Mouse (Mus musculus) MEL (cell line): Measurements from ENCODE around the gene Slc3a2. TPM values are rescaled to one million over a fixed set of nuclear protein-coding genes. Genes with fewer than 3 reads are reported as not detected.

Experiments used
- DNase-seq: peaks from one replicate; pipeline ENCODE4 v3.0.0; 2011; ENCODE audit warnings: low read depth, low spot score
- H3K27ac ChIP-seq: 2 replicates; pipeline ENCODE4 v1.5.1; 2012; ENCODE audit warnings: low read depth, mild to moderate bottlenecking, control low read depth, low read length, moderate library complexity; ENCODE audit not compliant: control insufficient read depth
- H3K27me3 ChIP-seq, 2 experiments: fragments of 150-350 bp in 1 of 2; sonication (generic) in 1 of 2; 2 replicates each; pipeline ENCODE4 v1.6.1; 2012; ENCODE audit warnings: low read length in 2 of 2, mild to moderate bottlenecking in 2 of 2, improper control_type of control experiment in 1 of 2, moderate library complexity in 1 of 2; ENCODE audit not compliant: insufficient read depth in 2 of 2, control insufficient read depth in 1 of 2
- H3K36me3 ChIP-seq, 2 experiments: 2 replicates each; pipeline ENCODE4 v1.6.1; 2012 to 2014; ENCODE audit warnings: low read length in 2 of 2, improper control_type of control experiment in 1 of 2, inconsistent platforms in 1 of 2, mild to moderate bottlenecking in 1 of 2; ENCODE audit not compliant: insufficient read depth in 2 of 2, control insufficient read depth in 1 of 2
- H3K4me1 ChIP-seq, 2 experiments: fragments of 150-350 bp in 1 of 2; sonication (generic) in 1 of 2; 2 replicates each; pipeline ENCODE4 v1.6.1; 2012; ENCODE audit warnings: low read length in 2 of 2, improper control_type of control experiment in 1 of 2, mild to moderate bottlenecking in 1 of 2; ENCODE audit not compliant: insufficient read depth in 2 of 2, control insufficient read depth in 1 of 2
- H3K4me3 ChIP-seq, 2 experiments: fragments of 150-350 bp in 1 of 2; sonication (generic) in 1 of 2; 2 replicates each; pipeline ENCODE4 v1.5.1; 2012; ENCODE audit warnings: low read depth in 2 of 2, low read length in 2 of 2, mild to moderate bottlenecking in 2 of 2, moderate library complexity in 2 of 2, control low read depth in 1 of 2, improper control_type of control experiment in 1 of 2; ENCODE audit not compliant: control insufficient read depth in 1 of 2, insufficient read depth in 1 of 2
- H3K79me2 ChIP-seq: 2 replicates; pipeline ENCODE4 v1.6.1; 2012; ENCODE audit warnings: mild to moderate bottlenecking, low read length, moderate library complexity; ENCODE audit not compliant: control insufficient read depth, poor library complexity, insufficient read depth
- H3K9ac ChIP-seq: 2 replicates; pipeline ENCODE4 v1.6.1; 2012; ENCODE audit warnings: low read depth, mild to moderate bottlenecking, control low read depth, low read length, moderate library complexity; ENCODE audit not compliant: control insufficient read depth, poor library complexity, severe bottlenecking
- H3K9me3 ChIP-seq: fragments of 150-350 bp; sonication (generic); replicated peaks from 2 replicates; pipeline ENCODE4 v1.6.1; 2012; ENCODE audit warnings: mild to moderate bottlenecking, low read length, improper control_type of control experiment, moderate library complexity; ENCODE audit not compliant: insufficient read depth
- CHD2 ChIP-seq: IDR thresholded peaks from 2 replicates; pipeline ENCODE4 v1.6.1; 2011; ENCODE audit warnings: low read length, improper control_type of control experiment
- ELF1 ChIP-seq: IDR thresholded peaks from 2 replicates; pipeline ENCODE4 v1.6.1; 2014; ENCODE audit warnings: low read depth, mild to moderate bottlenecking, inconsistent platforms, low read length, improper control_type of control experiment, moderate library complexity
- EP300 ChIP-seq, 2 experiments: IDR thresholded peaks; 2 replicates each; pipeline ENCODE4 v1.6.1; 2011; ENCODE audit warnings: improper control_type of control experiment in 2 of 2, low read length in 2 of 2, low read depth in 1 of 2, mild to moderate bottlenecking in 1 of 2
- ETS1 ChIP-seq: IDR thresholded peaks from 2 replicates; pipeline ENCODE4 v1.6.1; 2012; ENCODE audit warnings: low read depth, mild to moderate bottlenecking, inconsistent platforms, low read length, improper control_type of control experiment, moderate library complexity
- GABPA ChIP-seq: IDR thresholded peaks from 2 replicates; pipeline ENCODE4 v1.6.1; 2012; ENCODE audit warnings: low read depth, mild to moderate bottlenecking, inconsistent platforms, low read length, improper control_type of control experiment, moderate library complexity
- GATA1 ChIP-seq: IDR thresholded peaks from 2 replicates; pipeline ENCODE4 v1.6.1; 2011; ENCODE audit warnings: low read depth, low read length, improper control_type of control experiment
- HCFC1 ChIP-seq: IDR thresholded peaks from 2 replicates; pipeline ENCODE4 v1.6.1; 2012; ENCODE audit warnings: low read depth, mild to moderate bottlenecking, inconsistent platforms, low read length, improper control_type of control experiment, moderate library complexity
- JUND ChIP-seq: IDR thresholded peaks from 2 replicates; pipeline ENCODE4 v1.6.1; 2011; ENCODE audit warnings: low read depth, mild to moderate bottlenecking, improper control_type of control experiment, low read length
- MAX ChIP-seq: IDR thresholded peaks from 2 replicates; pipeline ENCODE4 v1.6.1; 2011; ENCODE audit warnings: low read length, improper control_type of control experiment
- MAZ ChIP-seq: IDR thresholded peaks from 2 replicates; pipeline ENCODE4 v1.6.1; 2012; ENCODE audit warnings: low read depth, mild to moderate bottlenecking, inconsistent platforms, low read length, improper control_type of control experiment
- MEF2A ChIP-seq: IDR thresholded peaks from 2 replicates; pipeline ENCODE4 v1.6.1; 2014; ENCODE audit warnings: low read depth, mild to moderate bottlenecking, inconsistent platforms, low read length, improper control_type of control experiment; ENCODE audit not compliant: poor library complexity, insufficient replicate concordance, severe bottlenecking; ENCODE audit errors: extremely low read depth
- MXI1 ChIP-seq: IDR thresholded peaks from 2 replicates; pipeline ENCODE4 v1.6.1; 2011; ENCODE audit warnings: mild to moderate bottlenecking, low read depth, low read length, improper control_type of control experiment
- MYB ChIP-seq: IDR thresholded peaks from 2 replicates; pipeline ENCODE4 v1.6.1; 2011; ENCODE audit warnings: mild to moderate bottlenecking, low read depth, low read length, improper control_type of control experiment
- MYC ChIP-seq: IDR thresholded peaks from 2 replicates; pipeline ENCODE4 v1.6.1; 2011; ENCODE audit warnings: low read depth, mild to moderate bottlenecking, low read length, improper control_type of control experiment, moderate library complexity
- NRF1 ChIP-seq: IDR thresholded peaks from 2 replicates; pipeline ENCODE4 v1.6.1; 2014; ENCODE audit warnings: low read depth, mild to moderate bottlenecking, inconsistent platforms, low read length, improper control_type of control experiment, moderate library complexity; ENCODE audit not compliant: poor library complexity, insufficient read depth, severe bottlenecking
- POLR2A ChIP-seq, 2 experiments: IDR thresholded peaks; 2 replicates each; pipeline ENCODE4 v1.6.1; 2011 to 2012; ENCODE audit warnings: low read length in 2 of 2, mild to moderate bottlenecking in 2 of 2, control low read depth in 1 of 2, improper control_type of control experiment in 1 of 2, low read depth in 1 of 2, moderate library complexity in 1 of 2; ENCODE audit not compliant: control insufficient read depth in 1 of 2, insufficient read depth in 1 of 2, poor library complexity in 1 of 2
- POLR2AphosphoS5 ChIP-seq: IDR thresholded peaks from 2 replicates; pipeline ENCODE4 v1.6.1; 2012; ENCODE audit warnings: low read depth, borderline replicate concordance, mild to moderate bottlenecking, inconsistent platforms, low read length, moderate library complexity, mixed read lengths
- RAD21 ChIP-seq: IDR thresholded peaks from 2 replicates; pipeline ENCODE4 v1.6.1; 2011; ENCODE audit warnings: mild to moderate bottlenecking, low read depth, low read length, improper control_type of control experiment
- RCOR1 ChIP-seq: IDR thresholded peaks from 2 replicates; pipeline ENCODE4 v1.6.1; 2012; ENCODE audit warnings: low read depth, mild to moderate bottlenecking, inconsistent platforms, low read length, improper control_type of control experiment
- SIN3A ChIP-seq: IDR thresholded peaks from 2 replicates; pipeline ENCODE4 v1.6.1; 2012; ENCODE audit warnings: low read length, improper control_type of control experiment, inconsistent platforms
- TAL1 ChIP-seq: IDR thresholded peaks from 2 replicates; pipeline ENCODE4 v1.6.1; 2012; ENCODE audit warnings: mild to moderate bottlenecking, inconsistent platforms, low read length, moderate library complexity, mixed read lengths
- TBP ChIP-seq: IDR thresholded peaks from 2 replicates; pipeline ENCODE4 v1.8.0; 2011; ENCODE audit warnings: low read depth, low read length, improper control_type of control experiment
- UBTF ChIP-seq: IDR thresholded peaks from 2 replicates; pipeline ENCODE4 v1.6.1; 2012; ENCODE audit warnings: low read depth, mild to moderate bottlenecking, inconsistent platforms, low read length, improper control_type of control experiment, moderate library complexity, borderline replicate concordance; ENCODE audit not compliant: insufficient read depth
- USF1 ChIP-seq: IDR thresholded peaks from 2 replicates; pipeline ENCODE4 v1.6.1; 2014; ENCODE audit warnings: low read depth, mild to moderate bottlenecking, inconsistent platforms, low read length, improper control_type of control experiment, moderate library complexity
- USF2 ChIP-seq, 2 experiments: IDR thresholded peaks; 2 replicates each; pipeline ENCODE4 v1.6.1; 2011 to 2012; ENCODE audit warnings: improper control_type of control experiment in 2 of 2, low read length in 2 of 2, borderline replicate concordance in 1 of 2, inconsistent platforms in 1 of 2, low read depth in 1 of 2, mild to moderate bottlenecking in 1 of 2; ENCODE audit not compliant: insufficient read depth in 1 of 2
- ZC3H11A ChIP-seq: IDR thresholded peaks from 2 replicates; pipeline ENCODE4 v1.6.1; 2012; ENCODE audit warnings: low read depth, mild to moderate bottlenecking, inconsistent platforms, low read length, improper control_type of control experiment
- ZKSCAN1 ChIP-seq: IDR thresholded peaks from 2 replicates; pipeline ENCODE4 v1.6.1; 2012; ENCODE audit warnings: low read depth, mild to moderate bottlenecking, inconsistent platforms, low read length, improper control_type of control experiment, moderate library complexity
- polyA plus RNA-seq, 2 experiments: library from polyadenylated mRNA; stranded (reverse) in 1 of 2; unstranded in 1 of 2; fragments of >175 nt in 1 of 2; fragments of >200 nt in 1 of 2; gene quantifications; 2 replicates each; pipeline versions ENCODE4 v1.2.1 to v1.2.4; 2012; ENCODE audit warnings: low replicate concordance in 2 of 2, low read depth in 1 of 2; ENCODE audit not compliant: insufficient read length in 2 of 2, insufficient read depth in 1 of 2, missing spikeins in 1 of 2
- total RNA-seq: library from RNA; depleted of rRNA; stranded (reverse); fragments of 300-350 nt; gene quantifications from 2 replicates; pipeline ENCODE4 v1.2.3, GENCODE M21; 2012

Slc3a2 gene
- total and polyA plus RNA-seq, 3 experiments = 164 to 670 (median 428) TPM

DNA sequence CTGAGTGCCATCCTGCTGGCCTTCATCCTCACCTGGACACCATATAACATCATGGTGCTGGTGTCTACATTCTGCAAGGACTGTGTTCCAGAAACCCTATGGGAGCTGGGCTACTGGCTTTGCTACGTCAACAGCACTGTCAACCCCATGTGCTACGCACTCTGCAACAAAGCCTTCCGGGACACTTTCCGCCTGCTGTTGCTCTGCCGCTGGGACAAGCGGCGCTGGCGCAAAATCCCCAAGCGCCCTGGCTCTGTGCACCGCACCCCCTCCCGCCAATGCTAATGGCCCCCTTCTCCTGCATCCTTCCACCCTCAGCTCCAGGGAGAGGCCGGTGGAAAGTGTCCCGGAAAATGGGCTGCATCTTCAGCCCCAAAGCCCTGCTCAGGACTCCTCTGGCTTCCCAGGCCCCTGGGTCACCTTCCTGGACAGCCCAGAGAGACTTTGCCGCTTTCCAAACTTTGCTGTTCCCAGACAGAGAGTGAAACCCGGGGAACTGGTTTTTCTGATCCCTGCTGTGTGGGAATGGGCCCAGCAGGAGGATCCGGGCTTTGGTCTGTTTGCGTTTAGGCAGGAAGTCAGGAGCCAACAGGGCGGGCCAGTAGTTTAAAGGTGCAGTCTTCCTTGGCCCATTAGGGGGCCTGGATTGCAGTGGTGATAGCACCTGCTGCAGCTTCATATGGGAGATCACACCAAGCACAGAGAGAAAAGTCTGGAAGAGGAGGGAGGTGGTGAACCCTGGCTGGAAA lies 44.0 kb downstream of the Slc3a2 start:
- no peaks in the 10 kb centered on the region for H3K36me3 ChIP-seq
- TF ChIP-seq JUND = no peak
- TF ChIP-seq CHD2 = no peak
- no peak for TF ChIP-seq NRF1
- no peak for TF ChIP-seq USF2 (IDR thresholded peaks at IDR 0.05; ENCODE audit: borderline replicate concordance in 1 of 2, insufficient read depth in 1 of 2, low read depth in 1 of 2, low read length in 2 of 2)
- no peak for TF ChIP-seq MAX
- TF ChIP-seq POLR2A (IDR thresholded peaks at IDR 0.05; ENCODE audit: control insufficient read depth in 1 of 2, insufficient read depth in 1 of 2, low read depth in 1 of 2, low read length in 2 of 2, poor library complexity in 1 of 2) = no peak
- TF ChIP-seq GABPA = no peak
- TF ChIP-seq MEF2A = no peak
- no peak for TF ChIP-seq UBTF
- no peak for TF ChIP-seq GATA1
- no peak overlapping the region for H3K9ac ChIP-seq
- H3K79me2 ChIP-seq = no peaks in the 10 kb centered on the region
- H3K27me3 ChIP-seq = peaks cover 2 to 3% of the 10 kb centered on the region in 2 experiments; a peak in 2 of 4 replicates
- no peak overlapping the region for H3K27ac ChIP-seq
- no peak overlapping the region for H3K4me3 ChIP-seq
- H3K4me1 ChIP-seq = no peaks in the 10 kb centered on the region
- no peak for DNase-seq
- no peaks in the 10 kb centered on the region for H3K9me3 ChIP-seq

DNA sequence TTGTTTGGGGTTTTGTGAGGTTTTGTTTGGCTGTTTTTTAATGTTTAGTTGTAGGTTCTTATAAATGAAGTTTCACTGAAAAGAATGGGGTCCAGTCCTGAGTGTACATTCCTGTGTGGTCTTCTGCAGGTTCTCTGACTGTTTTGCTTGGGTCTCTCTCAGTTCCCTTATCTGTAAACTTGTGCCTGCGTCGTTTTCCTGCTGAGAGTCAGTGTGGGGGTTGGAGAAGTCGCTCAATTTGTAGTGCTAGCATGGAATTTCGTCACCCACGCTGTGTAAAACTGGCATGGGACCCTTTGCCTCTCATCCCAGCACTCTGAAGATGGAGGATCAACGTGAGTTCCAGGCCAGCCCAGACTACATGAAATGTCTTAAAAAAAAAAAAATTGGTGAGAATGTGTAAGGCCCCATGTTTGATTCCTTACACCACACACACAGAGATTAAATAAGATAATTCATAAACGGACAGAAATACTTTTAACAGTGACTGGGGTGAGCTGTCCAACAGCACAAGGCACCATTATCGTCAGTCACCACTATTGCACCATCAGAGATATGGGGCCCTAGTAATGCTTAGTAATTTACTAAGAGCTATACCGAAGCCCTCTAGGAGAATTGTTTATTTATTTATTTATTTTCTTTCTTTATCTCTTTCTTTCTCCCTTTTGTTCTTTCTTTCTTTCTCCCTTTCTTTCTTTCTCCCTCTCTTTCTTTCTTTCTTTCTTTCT lies 49.7 kb downstream of the Slc3a2 start:
- H3K27me3 ChIP-seq = peaks cover 0 to 2% of the 10 kb centered on the region in 2 experiments; a peak in 1 of 4 replicates
- peak; percentile 44 for DNase-seq
- H3K79me2 ChIP-seq = no peaks in the 10 kb centered on the region
- H3K4me3 ChIP-seq = peak overlapping the region in 1 of 2 experiments; percentile 19; a peak in 1 of 4 replicates
- H3K9ac ChIP-seq = no peak overlapping the region
- H3K9me3 ChIP-seq = no peaks in the 10 kb centered on the region
- peaks cover 0 to 5% of the 10 kb centered on the region in 2 experiments; a peak in 2 of 4 replicates for H3K36me3 ChIP-seq
- no peak overlapping the region for H3K27ac ChIP-seq
- H3K4me1 ChIP-seq = peaks cover 3 to 8% of the 10 kb centered on the region in 2 experiments
- TF ChIP-seq ZC3H11A (no peak), SIN3A (no peak), UBTF (no peak), TAL1 (no peak), RAD21 (no peak), NRF1 (no peak), HCFC1 (no peak), MYC (no peak), POLR2A (IDR thresholded peaks at IDR 0.05; ENCODE audit: control insufficient read depth in 1 of 2, insufficient read depth in 1 of 2, low read depth in 1 of 2, low read length in 2 of 2, poor library complexity in 1 of 2) (no peak), RCOR1 (no peak), TBP (no peak), ETS1 (no peak), POLR2AphosphoS5 (no peak), MXI1 (peak; percentile 49; the same call in 1 of the 2 replicates), MYB (peak; percentile 27; the same call in 1 of the 2 replicates), USF1 (no peak), ZKSCAN1 (no peak), MAZ (no peak), USF2 (IDR thresholded peaks at IDR 0.05; ENCODE audit: borderline replicate concordance in 1 of 2, insufficient read depth in 1 of 2, low read depth in 1 of 2, low read length in 2 of 2) (no peak), EP300 (IDR thresholded peaks at IDR 0.05; ENCODE audit: low read depth in 1 of 2, low read length in 2 of 2) (no peak; a peak in 1 of 4 replicates), ELF1 (no peak)
